ENCODE assay signal across 27 mouse cellular contexts in the genomic region with DNA sequence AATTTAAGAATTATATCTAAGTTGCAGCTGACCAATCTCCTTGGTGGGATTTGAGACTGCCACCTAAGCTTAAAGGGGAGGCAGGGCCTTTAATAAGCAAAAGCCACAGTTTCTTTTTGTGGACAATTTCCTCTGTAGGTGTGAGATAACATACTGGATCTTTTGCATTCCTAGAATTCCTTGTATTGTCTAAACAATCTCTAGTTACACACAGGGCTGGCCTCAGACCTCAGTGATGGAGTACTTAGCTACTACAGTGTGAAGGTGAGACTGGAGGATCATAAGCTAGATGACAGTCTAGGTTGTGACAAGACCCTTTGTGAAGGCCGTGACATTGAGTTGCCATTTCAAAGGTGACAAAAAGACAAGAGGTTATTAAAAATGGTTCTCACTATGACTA.
"Had no signal": no experiment of that assay in that cellular context is flagged by ENCODE, and none has a peak within 500 bp of the region (broad histone marks: within the 10 kb centered on the region; RNA-seq: fewer than 3 reads in every experiment).

No protein-coding gene starts in this region.

- DNase-seq: gastrocnemius, adult 2 months; gastrocnemius, postnatal 10 days; gastrocnemius, postnatal 25 days; heart, adult 2 months; heart, postnatal 10 days; heart, postnatal 4 days; kidney, adult 18-20 months; kidney, adult 8-10 months; kidney, postnatal 10 days; kidney, postnatal 25 days; kidney, postnatal 4 days; liver; liver, embryonic 13.5 days; liver, postnatal 0 days had no signal

- H3K4me2 ChIP-seq: heart, embryonic 11.5 days; hindbrain, embryonic 12.5 days; hindbrain, embryonic 14.5 days; intestine, embryonic 15.5 days; limb, embryonic 12.5 days; liver, embryonic 11.5 days; liver, embryonic 13.5 days; liver, embryonic 15.5 days had no signal

- H3K9me3 ChIP-seq: hindbrain, embryonic 10.5 days; hindbrain, embryonic 12.5 days; intestine, embryonic 15.5 days; limb, embryonic 10.5 days; limb, embryonic 12.5 days; liver, embryonic 13.5 days; liver, embryonic 15.5 days had no signal

- H3K4me1 ChIP-seq: hindbrain, embryonic 12.5 days; intestine, embryonic 15.5 days; limb, embryonic 10.5 days; limb, embryonic 12.5 days; liver, embryonic 13.5 days; liver, embryonic 15.5 days had no signal

- H3K4me3 ChIP-seq: gastrocnemius, adult 2 months; heart, adult 2 months; hindbrain, embryonic 10.5 days; hindbrain, embryonic 12.5 days; intestine, embryonic 15.5 days; layer of hippocampus, adult 2 months; limb, embryonic 10.5 days; limb, embryonic 12.5 days; liver, embryonic 13.5 days; liver, embryonic 15.5 days had no signal

- ATAC-seq: hindbrain, embryonic 16.5 days; inflammation-experienced regulatory T-cells, adult 6 months; intestine, embryonic 15.5 days; intestine, postnatal 0 days; liver, postnatal 0 days had no signal

- H3K27me3 ChIP-seq: hindbrain, embryonic 12.5 days; intestine, embryonic 15.5 days; limb, embryonic 12.5 days; liver, embryonic 13.5 days; liver, embryonic 15.5 days had no signal

- H3K36me3 ChIP-seq: hindbrain, embryonic 10.5 days; hindbrain, embryonic 12.5 days; intestine, embryonic 15.5 days; limb, embryonic 10.5 days; limb, embryonic 12.5 days; liver, embryonic 13.5 days; liver, embryonic 15.5 days had no signal

- H3K9ac ChIP-seq: hindbrain, embryonic 12.5 days; hindbrain, embryonic 14.5 days; intestine, embryonic 15.5 days; limb, embryonic 12.5 days; liver, embryonic 13.5 days; liver, embryonic 15.5 days; liver, postnatal 0 days had no signal

- H3K27ac ChIP-seq: gastrocnemius, adult 2 months; heart, adult 2 months; hindbrain, embryonic 10.5 days; hindbrain, embryonic 12.5 days; hindbrain, embryonic 14.5 days; intestine, embryonic 15.5 days; layer of hippocampus, adult 2 months; limb, embryonic 10.5 days; limb, embryonic 12.5 days; liver, embryonic 13.5 days; liver, embryonic 15.5 days had no signal
